Mouse (Mus musculus): ENCODE data around the gene Ttc13.

GRCm38 (mm10) chr8:124754101-124754791 lies 32.5 kb upstream of the Ttc13 start:
- TF ChIP-seq CTCF (IDR thresholded peaks at IDR 0.05; ENCODE audit: borderline replicate concordance, insufficient read depth, low read depth, low read length), result no peak
- no peak for TF ChIP-seq POLR2A (IDR thresholded peaks at IDR 0.05; ENCODE audit: borderline replicate concordance, insufficient read depth, low read length)
